Mouse (Mus musculus) megakaryocyte progenitor cell, adult 5-6 weeks (primary cell): ENCODE measurements around the gene Lrrc29. TPM values are rescaled to one million over a fixed set of nuclear protein-coding genes. Genes with fewer than 3 reads are reported as not detected.

Experiments
- ATAC-seq: replicated peaks from 2 replicates; pipeline ENCODE4 v1.8.0; 2016; ENCODE audit warnings: mild to moderate bottlenecking, moderate TSS enrichment, inconsistent platforms; ENCODE audit not compliant: poor library complexity
- total RNA-seq, 2 experiments: library from RNA; stranded (forward) in 1 of 2; stranded (reverse) in 1 of 2; fragments of 157-497, 149-512 nt in 1 of 2; fragments of 200-1000 nt in 1 of 2; gene quantifications; 2 replicates each; pipeline versions ENCODE4 v1.2.3 to v1.2.4; 2015 to 2017

The Lrrc29 gene
- 1.2 and 2.0 TPM in 2 replicates for total RNA-seq (2015)
- 1.3 and 2.9 TPM in 2 replicates for total RNA-seq (2017)

DNA sequence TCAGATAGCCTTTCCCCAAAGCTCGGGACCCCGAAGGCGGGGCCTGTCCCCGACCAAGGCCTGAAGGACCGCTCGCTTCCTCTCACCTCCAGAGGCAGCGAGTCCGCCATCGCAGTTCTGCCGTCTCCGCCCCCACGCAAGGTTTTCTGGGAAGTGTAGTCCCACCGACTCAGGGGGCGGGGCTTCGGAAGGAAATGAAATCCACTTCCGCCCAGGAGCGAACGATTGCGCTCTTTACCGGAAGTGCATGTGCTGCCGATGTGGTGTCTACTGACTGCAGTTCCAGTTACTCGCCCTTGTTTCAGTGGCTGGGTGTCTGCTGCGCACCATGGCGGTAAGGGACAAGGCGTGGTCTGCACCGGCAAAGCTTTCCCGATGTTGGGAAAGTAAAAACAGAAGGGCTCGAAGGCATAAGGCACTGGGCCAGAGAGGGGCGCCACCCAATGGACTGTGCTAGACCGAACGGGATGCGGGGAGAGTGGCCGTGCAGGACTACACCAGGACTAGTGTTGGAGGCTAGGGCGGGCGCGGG is at the start of gene Lrrc29, which contains the start of gene Tmem208:
Lrrc29 (minus strand) TSS at position 138 of the 532 bp plus-strand sequence.
Tmem208 (plus strand) TSS at position 214 of the 532 bp plus-strand sequence.
- ATAC-seq = peak; percentile 89

DNA sequence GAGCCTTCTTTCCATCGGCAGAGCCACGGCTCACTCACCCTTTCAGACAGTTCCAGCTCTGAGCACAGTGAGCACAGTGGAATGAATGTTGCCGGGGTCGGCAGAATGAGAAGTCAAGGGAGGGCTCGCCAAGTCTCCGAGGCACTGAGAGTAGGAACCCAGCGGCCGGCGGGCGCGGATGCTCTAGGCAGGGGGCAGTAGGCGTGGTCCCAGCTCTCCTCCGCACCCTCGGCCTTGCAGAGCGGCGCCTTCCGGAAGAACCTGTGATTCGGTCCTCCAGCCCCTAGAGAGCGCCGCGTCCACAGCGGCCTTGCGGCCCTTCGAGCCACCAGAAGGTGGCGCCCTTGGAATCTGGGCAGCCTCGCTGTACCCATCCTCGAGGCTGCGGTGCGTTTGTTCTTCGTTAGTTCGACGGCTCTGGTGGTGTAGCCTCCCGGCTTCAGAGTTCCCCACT is 48.5 kb upstream of the Lrrc29 start:
- peak; percentile 85 for ATAC-seq

DNA sequence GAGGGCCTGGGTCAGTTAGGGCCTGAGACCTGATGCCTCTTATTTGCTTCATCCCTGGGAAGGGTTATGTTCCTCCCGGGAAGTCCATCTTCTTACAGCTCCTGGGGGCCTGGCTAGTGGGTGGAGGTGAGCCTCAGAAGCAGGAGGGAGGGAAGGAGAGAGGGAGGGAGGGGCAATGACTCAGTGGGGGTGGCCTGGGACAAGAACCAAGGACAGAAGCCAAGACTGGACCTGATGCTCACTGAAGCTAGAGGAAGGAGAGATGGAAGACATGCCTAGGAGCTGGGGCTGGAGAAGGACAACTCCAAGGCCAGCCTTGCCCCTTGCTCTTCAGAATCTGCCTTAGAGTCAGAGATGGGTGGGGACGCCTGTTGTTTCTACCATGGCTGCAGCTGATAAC is 47.0 kb upstream of the Lrrc29 start, which contains the start of gene Plekhg4:
Plekhg4 (plus strand) TSS at position 243 of the 400 bp plus-strand sequence.
- no peak for ATAC-seq

DNA sequence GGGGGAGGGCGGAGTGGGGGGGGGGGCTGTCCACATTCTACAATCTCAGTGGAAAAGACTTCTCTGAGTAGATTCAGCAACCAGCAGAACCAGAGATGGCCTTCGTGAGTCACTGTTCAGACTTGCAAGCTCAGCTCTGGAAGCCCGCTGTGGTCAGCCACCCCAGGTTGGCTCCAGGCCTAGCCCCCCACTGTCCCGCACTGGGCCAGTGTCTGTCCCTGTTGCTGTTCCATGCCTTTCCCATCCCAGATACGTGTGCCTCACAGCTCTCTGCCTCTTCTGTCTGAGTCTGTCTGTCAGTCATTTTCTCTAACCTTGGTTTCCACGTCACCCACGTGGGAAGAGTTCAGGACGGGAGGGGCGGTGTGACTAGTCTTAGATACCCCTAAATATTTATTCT is 46.4 kb upstream of the Lrrc29 start:
- ATAC-seq = no peak

DNA sequence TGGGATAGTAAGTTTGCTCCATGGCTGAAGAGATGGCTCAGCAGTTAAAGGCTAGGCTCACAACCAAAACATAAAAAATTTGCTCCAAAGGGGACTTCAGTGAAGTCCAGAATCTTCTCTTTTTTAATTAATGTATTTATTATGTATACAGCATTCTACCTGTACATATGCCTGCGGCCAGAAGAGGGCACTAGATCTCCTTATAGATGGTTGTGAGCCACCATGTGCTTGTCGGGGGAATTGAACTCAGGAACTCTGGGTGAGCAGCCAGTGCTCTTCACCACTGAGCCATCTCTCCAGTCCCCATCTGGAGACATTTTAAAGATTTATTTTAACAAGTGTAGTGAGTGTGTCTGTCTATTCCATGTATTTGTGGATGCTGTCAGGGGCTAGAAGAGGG is 41.0 kb upstream of the Lrrc29 start:
- peak; percentile 68 for ATAC-seq

DNA sequence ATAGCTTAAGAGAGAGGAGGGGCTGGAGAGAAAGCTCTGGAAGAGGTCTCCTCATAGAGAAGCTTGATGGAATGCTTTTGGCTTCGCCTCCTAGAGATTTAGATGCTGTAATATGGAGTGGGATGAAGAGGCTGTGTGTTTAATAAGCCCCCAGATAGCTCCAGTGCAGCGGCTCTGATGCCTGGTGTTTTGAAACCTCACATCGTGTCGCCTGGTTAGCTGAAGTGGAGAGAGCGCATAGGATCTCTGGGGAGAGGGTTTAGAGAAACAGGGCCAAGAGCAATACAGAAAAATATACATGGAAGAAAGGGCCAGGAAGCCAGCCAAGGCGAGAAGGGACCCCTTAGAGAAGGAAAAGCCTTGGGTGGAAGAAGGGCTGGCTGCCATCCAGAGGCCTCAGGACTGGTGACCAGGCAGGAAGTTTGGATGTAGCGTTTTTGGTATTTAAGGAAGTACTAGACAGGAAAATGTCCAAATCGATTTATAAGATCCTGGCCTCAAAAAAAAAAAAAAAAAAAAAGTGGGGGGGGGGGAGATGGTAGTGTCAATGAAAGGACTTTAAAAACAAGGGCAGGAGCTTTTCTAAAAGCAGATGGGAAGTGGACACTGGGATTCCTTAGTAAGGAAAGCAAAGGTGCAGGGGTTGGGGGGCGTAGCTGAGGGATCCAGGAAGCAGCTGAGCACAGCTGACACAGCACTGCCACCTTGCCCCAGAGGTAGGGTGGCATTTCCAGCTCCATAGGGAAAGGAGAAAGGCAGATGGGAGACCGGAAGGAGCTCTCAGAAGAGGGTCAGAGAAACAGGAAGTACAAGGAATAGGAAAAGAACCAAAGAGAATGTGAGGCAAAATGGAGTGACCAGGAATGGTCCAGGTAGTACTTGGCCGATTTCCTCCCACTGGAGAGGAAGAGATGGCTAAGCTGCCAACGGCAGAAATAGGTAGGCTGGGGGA is 35.9 kb upstream of the Lrrc29 start:
- ATAC-seq = 0 out of 2 replicates have a peak, but pooled peaks have one; percentile 26

DNA sequence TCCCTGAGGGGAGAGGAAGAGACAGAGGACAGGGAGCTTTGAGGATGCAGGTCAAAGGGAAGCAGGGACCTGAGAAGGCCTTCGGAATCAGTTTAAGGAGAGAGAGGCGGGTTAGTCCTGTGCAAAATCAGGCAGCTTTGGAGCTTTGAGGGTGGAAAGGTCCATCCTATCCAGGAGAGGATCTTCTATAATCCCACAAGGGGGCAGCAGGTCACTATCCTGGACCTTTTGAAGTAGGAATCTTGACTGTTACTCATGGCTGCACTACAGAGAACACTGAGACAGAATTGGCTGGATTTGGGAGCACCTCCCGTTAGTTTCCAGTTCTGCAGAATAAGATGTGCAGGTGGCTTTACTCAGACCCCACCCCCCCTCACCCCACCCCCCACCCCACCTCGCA is 33.6 kb upstream of the Lrrc29 start:
- 0 out of 2 replicates have a peak, but pooled peaks have one; percentile 38 for ATAC-seq

DNA sequence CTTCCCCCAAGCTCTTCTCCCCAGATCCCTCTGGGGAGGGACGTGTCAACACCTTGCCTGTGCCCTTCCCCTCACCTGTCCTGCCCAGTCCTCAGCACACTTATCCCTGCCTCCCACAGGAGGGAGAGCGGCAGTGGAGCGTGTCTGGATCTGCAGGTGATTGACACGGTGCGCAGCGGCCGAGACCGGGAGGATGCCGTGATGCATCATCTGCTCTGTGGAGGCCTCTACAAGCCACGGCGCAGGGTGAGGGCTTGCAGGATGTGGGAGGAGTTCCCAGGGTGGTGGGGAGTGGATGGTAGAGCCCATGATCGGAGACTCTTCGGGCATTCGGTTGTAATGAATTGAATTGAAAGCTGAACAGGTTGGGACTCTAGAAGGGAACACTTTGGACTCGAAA is 33.1 kb upstream of the Lrrc29 start:
- ATAC-seq = no peak

DNA sequence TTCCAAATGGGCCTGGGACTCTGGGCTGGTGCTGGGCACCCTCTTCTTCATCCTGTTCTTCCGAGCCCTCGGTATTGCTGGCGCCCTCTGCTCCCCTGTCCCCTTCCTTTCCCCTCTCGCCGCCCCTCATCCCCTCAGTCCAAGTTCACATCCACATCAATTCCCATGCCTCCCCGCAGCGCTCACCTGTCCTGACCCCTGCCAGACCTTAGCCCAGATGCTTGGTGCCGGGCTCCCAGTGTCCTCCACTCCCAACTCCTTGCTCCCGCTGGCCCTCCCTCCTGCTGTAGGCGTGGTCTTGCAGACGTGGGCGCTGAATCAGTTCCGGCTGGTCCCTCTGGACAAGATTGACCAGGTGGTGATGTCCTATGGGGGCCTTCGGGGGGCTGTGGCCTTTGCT is 30.6 kb upstream of the Lrrc29 start:
- ATAC-seq = no peak

DNA sequence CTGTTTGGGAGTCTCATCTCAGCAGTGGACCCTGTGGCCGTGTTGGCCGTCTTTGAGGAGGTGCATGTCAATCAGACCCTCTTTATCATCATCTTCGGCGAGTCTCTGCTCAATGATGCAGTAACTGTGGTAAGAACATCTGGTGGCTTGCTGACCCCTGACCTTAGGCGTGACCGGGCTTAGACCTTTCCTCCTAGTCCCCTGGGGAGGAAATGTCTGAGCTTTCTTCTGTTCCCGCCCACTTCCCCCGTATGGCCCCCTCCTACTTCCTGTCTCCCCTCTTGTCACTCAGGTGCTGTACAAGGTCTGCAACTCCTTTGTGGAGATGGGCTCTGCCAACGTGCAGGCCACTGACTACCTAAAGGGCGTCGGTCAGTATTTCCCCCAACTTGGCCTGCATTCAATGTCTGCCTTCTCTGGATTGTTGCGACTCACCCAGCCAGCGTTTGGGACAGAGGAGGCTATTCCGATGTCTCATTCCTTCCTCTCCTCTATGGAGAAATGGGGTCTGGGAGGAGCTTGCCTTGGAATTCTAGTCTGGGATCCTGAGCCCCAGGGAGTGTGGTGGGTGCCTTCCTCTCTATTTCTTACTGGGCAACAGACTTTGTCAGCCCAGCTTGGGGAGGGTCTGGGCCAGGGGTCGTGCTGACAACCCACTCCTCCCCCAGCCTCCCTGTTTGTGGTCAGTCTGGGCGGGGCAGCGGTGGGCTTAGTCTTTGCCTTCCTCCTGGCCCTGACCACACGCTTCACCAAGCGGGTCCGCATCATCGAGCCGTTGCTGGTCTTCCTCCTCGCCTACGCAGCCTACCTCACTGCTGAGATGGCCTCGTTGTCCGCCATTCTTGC is 29.3 kb upstream of the Lrrc29 start:
- ATAC-seq = no peak

DNA sequence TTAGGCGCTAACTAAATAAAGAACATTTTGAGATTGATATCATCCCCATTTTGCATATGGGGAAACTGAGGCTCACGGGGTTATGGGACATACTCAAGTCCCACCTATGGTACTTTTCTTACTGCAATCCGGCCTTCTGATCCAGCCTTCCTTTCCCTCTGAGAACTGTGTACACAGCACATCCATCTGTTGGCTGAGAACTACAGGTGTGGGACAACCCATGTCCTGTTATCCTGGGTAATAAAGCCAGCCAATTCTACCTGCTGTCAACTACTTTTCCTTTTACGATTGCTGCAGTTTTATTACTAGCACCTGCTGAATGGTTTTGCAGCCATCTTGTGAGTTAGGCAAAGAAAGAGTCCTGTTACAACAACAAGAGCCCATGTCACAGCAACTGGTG is 28.5 kb upstream of the Lrrc29 start:
- no peak for ATAC-seq

DNA sequence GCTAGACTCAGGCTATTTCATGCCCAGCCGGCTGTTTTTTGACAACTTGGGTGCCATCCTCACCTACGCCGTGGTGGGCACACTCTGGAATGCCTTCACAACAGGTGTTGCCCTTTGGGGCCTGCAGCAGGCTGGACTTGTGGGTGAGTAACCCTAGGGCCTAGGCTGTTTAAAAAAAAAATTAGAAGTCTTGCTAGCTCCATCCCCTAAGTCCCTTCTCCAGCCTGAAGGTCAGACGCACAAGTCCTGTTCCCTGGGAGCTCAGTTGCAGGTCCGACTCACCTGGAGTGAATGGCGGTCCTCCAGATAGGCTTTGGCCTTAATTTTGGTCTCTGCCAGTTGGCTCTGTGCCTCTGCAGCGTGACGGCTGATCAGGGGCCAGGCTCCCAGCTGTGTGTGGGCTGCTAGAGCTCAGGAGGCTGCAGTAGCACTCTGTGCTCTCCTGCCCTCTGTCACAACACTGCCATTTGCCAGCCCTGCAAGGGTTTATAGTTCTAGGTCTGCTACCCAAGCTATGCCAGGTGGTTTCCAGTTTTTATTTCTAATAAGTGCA is 27.6 kb upstream of the Lrrc29 start:
- no peak for ATAC-seq

DNA sequence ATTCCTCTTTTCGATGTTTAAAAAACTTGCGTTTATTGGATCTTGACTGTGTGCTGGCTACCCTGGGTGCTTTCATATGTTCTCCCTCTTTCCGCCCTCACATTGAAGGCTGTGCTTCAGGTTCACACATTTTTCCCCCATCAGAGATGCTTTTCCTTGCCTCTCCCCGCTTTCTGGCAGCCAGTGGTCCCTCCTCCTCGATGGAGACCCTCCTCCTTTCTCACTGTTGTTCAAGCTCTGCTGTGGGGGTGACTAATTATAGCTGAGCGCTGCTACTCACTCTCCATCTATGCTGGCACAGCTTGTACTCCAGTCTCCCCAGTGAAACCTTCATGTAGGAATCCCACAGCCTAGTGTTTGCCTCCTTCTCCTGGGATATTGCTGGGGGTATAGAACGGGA is 24.1 kb upstream of the Lrrc29 start:
- ATAC-seq = no peak

DNA sequence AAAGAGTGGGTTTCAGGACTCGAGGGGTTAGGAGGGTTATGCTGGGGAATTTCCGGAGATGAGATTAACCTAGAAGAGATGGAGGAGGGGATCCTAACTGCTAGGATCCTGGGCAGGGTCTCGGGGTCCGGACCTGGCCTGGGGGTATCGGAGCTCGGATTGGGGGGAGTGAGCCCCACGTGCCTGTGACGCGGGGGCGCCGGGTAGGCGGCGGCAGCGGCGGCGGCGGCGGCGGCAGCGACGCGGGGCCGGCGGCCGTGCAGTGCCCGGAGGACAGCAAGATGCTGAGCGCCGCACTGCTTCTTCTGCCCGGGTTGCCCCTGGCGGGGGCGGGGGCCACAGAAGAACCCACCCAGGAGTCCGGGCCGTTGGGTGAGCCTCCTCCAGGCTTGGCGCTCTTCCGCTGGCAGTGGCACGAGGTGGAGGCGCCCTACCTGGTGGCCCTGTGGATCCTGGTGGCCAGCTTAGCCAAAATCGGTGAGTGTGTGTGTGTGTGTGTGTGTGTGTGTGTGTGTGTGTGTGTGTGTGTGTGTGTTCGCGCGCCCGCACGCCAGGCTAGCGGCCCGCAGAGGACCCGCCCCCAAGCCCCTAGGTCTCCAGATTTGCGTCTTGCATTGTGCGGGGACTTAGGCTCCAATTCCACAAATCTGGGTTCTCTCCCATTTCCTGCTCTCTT is 23.2 kb upstream of the Lrrc29 start:
- ATAC-seq = no peak

DNA sequence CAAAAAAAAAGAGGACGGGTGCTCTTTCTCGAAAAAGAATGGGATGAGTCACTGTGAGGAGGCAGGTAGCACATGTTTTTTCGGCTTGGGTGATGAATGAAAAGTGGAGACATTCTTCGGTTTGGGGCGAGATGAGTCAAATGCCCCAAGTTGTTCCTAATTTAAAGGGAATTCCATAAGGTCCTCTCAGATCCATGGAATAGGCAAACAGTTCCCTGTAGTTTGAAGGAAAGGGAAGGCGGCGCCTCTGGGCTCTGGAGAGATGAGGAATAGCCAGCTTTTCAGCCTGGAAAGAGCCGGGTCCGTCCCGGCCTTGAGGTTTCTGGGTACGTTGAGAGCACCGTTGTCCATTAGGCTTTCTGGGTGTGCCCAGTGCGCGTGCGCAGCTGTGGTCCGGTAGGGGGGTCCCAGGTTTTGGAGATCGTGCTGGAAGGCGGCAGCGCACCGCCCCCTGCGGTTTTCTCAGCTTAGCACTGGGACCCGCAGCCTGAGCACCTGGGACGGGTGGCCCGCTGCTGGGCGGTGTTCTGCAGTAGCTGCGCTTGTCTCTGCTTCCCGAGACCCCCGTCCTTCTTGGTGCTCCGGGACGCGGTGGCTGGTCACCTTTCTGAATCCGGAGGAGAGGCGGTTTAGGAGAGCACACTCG is 22.5 kb upstream of the Lrrc29 start, which contains the start of gene Slc9a5:
Slc9a5 (plus strand) TSS at position 394 of the 646 bp plus-strand sequence.
- ATAC-seq = no peak

DNA sequence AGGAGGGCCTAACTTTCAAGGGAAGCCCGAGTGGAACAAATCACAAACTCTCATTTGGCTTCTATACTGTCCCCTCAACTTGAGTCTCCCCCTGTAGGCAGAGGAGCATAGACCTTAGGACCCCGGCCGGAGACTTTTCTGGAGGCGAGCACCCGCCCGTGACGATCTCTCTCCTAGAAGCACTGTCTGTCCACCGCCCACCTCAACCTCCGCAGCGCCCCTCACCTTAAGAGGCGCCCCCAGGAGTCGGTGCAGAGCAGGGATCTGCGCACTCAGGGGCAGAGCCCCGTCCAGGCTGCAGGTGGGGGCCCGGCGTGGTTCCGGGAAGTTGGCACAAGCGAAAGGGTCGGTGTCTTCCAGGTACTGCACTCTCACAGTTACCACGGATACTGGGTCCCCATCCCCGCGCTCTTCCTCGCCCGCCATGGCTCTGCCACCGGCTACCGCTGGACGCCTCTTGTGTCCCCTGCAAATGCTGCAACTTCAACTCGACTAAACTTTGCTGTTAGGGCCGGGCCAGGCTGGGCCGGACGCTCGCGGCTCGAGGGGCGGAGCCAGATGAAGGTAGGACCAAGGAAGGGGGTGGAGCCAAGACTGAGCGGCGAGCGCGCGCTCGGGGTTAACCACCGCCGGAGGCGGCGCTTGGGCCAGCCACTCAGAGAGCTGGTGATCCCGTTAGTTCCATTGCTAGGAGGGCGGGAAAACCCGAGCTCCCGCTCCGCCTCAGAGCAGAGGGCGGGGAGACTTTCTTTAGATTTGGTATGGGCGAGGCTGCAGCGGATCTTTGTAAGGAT is 21.5 kb upstream of the Lrrc29 start, which contains the start of gene Fhod1:
Fhod1 (minus strand) TSS at position 526 of the 794 bp plus-strand sequence.
- ATAC-seq = peak; percentile 86

DNA sequence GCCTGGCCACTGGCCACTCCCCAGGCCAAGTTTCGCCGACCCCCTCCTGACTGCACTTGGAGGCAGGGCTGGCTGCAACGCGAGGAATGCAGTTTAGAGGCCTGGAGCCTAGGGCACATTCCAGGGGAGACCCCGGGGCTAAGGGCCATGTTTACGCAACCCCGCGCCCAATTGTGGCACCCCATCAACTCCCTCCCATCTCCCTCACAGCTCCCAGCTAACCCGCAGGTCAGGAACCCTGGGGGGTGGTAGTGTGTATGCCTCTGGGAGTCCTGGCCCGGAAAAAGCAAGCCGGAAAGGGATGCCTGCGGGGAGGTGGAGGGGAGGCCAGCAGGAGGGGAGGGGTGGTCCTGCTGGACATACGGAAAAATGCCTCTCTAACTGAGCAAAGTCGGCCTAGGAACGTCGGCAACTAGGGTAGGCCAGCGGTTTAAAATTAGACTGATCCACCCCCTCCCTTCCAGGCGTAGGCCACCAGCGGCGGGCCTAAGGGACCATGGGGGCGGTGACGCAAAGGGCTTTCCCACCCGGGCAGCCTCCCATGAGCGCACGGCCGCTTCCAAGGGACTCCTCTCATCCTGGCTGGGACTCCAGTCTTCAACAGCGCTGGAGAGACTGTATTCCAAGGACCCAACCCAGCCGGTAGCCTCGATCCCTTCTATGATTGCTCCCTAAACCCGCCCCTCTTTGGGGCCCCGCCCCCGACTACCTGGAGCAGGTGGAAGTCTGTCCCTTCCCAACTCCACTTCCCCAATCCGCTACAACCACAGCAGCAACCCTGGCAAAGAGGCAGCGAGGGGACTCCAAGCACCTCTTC is 20.7 kb upstream of the Lrrc29 start:
- ATAC-seq = no peak
